Comparison of ENCODE assay signal across 8 mouse cellular contexts in genomic region chr11:69922796-69923195, GRCm38 (mm10). TPM values are rescaled to one million over a fixed set of nuclear protein-coding genes. Genes with fewer than 3 reads are reported as not detected.
DNase-seq lines count a peak whose midpoint lies in the region; ATAC-seq and TF ChIP-seq lines count a peak whose summit lies in the region.

No protein-coding gene starts in this region.

- no peak overlapping the region for H3K4me3 ChIP-seq in kidney, embryonic 16.5 days (ENCODE audit: low read length)
- no peak overlapping the region for H3K4me3 ChIP-seq in hindbrain, embryonic 15.5 days
- H3K4me3 ChIP-seq in midbrain, postnatal 0 days (ENCODE audit: low read depth, low read length): no peak overlapping the region; the same call in 1 of the 2 replicates

- peak overlapping the region; percentile 76; the same call in 1 of the 2 replicates for H3K9ac ChIP-seq in kidney, embryonic 16.5 days (replicated peaks; ENCODE audit: low read length)
- H3K9ac ChIP-seq in hindbrain, embryonic 15.5 days: no peak overlapping the region
- H3K9ac ChIP-seq in midbrain, postnatal 0 days (replicated peaks; ENCODE audit: low read length, poor library complexity, severe bottlenecking): no peak overlapping the region

- ATAC-seq in kidney, embryonic 16.5 days (ENCODE audit: low FRiP score, low TSS enrichment): no peak
- ATAC-seq in hindbrain, embryonic 15.5 days (ENCODE audit: low FRiP score, low read depth): no peak
- ATAC-seq in midbrain, postnatal 0 days (ENCODE audit: low FRiP score): no peak
- no peak for ATAC-seq in granulocyte monocyte progenitor cell, adult 5-6 weeks (replicated peaks; ENCODE audit: poor library complexity, severe bottlenecking)

- 0 out of 2 replicates have a peak overlapping the region, but pooled peaks have one; percentile 57 for H3K4me2 ChIP-seq in kidney, embryonic 16.5 days (replicated peaks; ENCODE audit: low read depth, low read length)
- H3K4me2 ChIP-seq in hindbrain, embryonic 15.5 days: peak overlapping the region; percentile 93
- no peak overlapping the region for H3K4me2 ChIP-seq in midbrain, postnatal 0 days (ENCODE audit: low read depth, low read length, poor library complexity, severe bottlenecking)

- 60% methylated on average over 3 of the region's 3 CpGs for WGBS in kidney, embryonic 16.5 days
- 69% methylated on average over 3 of the region's 3 CpGs for WGBS in hindbrain, embryonic 15.5 days
- 69% methylated on average over 3 of the region's 3 CpGs for WGBS in midbrain, postnatal 0 days

- H3K27ac ChIP-seq in kidney, embryonic 16.5 days (ENCODE audit: low read length): peak overlapping the region; percentile 97
- H3K27ac ChIP-seq in hindbrain, embryonic 15.5 days (replicated peaks): peak overlapping the region; percentile 93; the same call in 1 of the 2 replicates
- H3K27ac ChIP-seq in midbrain, postnatal 0 days (ENCODE audit: low read depth, low read length): 0 out of 2 replicates have a peak overlapping the region, but pooled peaks have one; percentile 84

- no peaks in the 10 kb centered on the region for H3K9me3 ChIP-seq in kidney, embryonic 16.5 days (ENCODE audit: low read length)
- no peaks in the 10 kb centered on the region for H3K9me3 ChIP-seq in hindbrain, embryonic 15.5 days
- H3K9me3 ChIP-seq in midbrain, postnatal 0 days (ENCODE audit: low read length): no peaks in the 10 kb centered on the region

- DNase-seq in adrenal gland, postnatal 10 days: peak; percentile 23
- no peak for DNase-seq in adrenal gland, adult 8-10 months
- DNase-seq in kidney, postnatal 4 days: no peak
- no peak for DNase-seq in midbrain, postnatal 0 days (ENCODE audit: low spot score)
- no peak for DNase-seq in right cerebral cortex, postnatal 10 days (ENCODE audit: low spot score in 2 of 2)

- no peaks in the 10 kb centered on the region for H3K27me3 ChIP-seq in kidney, embryonic 16.5 days (ENCODE audit: insufficient read depth, low read length)
- no peaks in the 10 kb centered on the region for H3K27me3 ChIP-seq in hindbrain, embryonic 15.5 days
- H3K27me3 ChIP-seq in midbrain, postnatal 0 days (ENCODE audit: insufficient read depth, low read length): no peaks in the 10 kb centered on the region

- H3K36me3 ChIP-seq in kidney, embryonic 16.5 days (ENCODE audit: insufficient read depth, low read length): peaks cover 11% of the 10 kb centered on the region
- H3K36me3 ChIP-seq in hindbrain, embryonic 15.5 days: peaks cover 12% of the 10 kb centered on the region
- peaks cover 6% of the 10 kb centered on the region for H3K36me3 ChIP-seq in midbrain, postnatal 0 days (ENCODE audit: insufficient read depth, low read length)

- no peak for TF ChIP-seq CTCF in midbrain, postnatal 0 days (IDR thresholded peaks at IDR 0.05)

- H3K4me1 ChIP-seq in kidney, embryonic 16.5 days (ENCODE audit: insufficient read depth, low read length): peaks cover 23% of the 10 kb centered on the region
- H3K4me1 ChIP-seq in hindbrain, embryonic 15.5 days (replicated peaks): peaks cover 28% of the 10 kb centered on the region
- peaks cover 5% of the 10 kb centered on the region for H3K4me1 ChIP-seq in midbrain, postnatal 0 days (ENCODE audit: insufficient read depth, low read length)

RNA-seq across cellular contexts. Expression of gene Eif5a, which starts 1.0 kb away (rescaled TPM):
- total RNA-seq in adrenal gland, postnatal 10 days (2021): 100 to 1,000 TPM; 578 to 644 TPM
- total RNA-seq in adrenal gland, adult 8-10 months (2022): 100 to 1,000 TPM; 468 to 561 (median 519) TPM
- polyA plus RNA-seq in kidney, embryonic 16.5 days (2015; fragmentation: Nextera tagmentation; extraction: Ambion mirVana): 1,737 and 1,791 TPM in 2 replicates
- 1,083 and 1,119 TPM in 2 replicates for polyA plus RNA-seq in hindbrain, embryonic 15.5 days (2015; fragmentation: Nextera tagmentation; extraction: Ambion mirVana)
- 452 and 486 TPM in 2 replicates for total RNA-seq in midbrain, postnatal 0 days (2014; rRNA removed)
- polyA plus RNA-seq in midbrain, postnatal 0 days (2015; fragmentation: Nextera tagmentation; extraction: Ambion mirVana): 1,054 and 1,096 TPM in 2 replicates
- total RNA-seq in granulocyte monocyte progenitor cell, adult 5-6 weeks (2014; fragmentation: Nextera tagmentation): 1,453 and 1,476 TPM in 2 replicates
- 890 and 976 TPM in 2 replicates for total RNA-seq in granulocyte monocyte progenitor cell, adult 5-6 weeks (2017)

RNA-seq across cellular contexts. Expression of gene Gps2, which starts 9.1 kb away (rescaled TPM):
- 10 to 100 TPM; 42.3 to 43.1 TPM for total RNA-seq in adrenal gland, postnatal 10 days (2021)
- 10 to 100 TPM; 44.0 to 72.7 (median 52.0) TPM for total RNA-seq in adrenal gland, adult 8-10 months (2022)
- 85.2 and 86.4 TPM in 2 replicates for polyA plus RNA-seq in kidney, embryonic 16.5 days (2015; fragmentation: Nextera tagmentation; extraction: Ambion mirVana)
- polyA plus RNA-seq in hindbrain, embryonic 15.5 days (2015; fragmentation: Nextera tagmentation; extraction: Ambion mirVana): 68.4 and 69.9 TPM in 2 replicates
- 45.8 and 47.6 TPM in 2 replicates for total RNA-seq in midbrain, postnatal 0 days (2014; rRNA removed)
- 60.3 and 64.3 TPM in 2 replicates for polyA plus RNA-seq in midbrain, postnatal 0 days (2015; fragmentation: Nextera tagmentation; extraction: Ambion mirVana)
- 71.5 and 99.8 TPM in 2 replicates for total RNA-seq in granulocyte monocyte progenitor cell, adult 5-6 weeks (2014; fragmentation: Nextera tagmentation)
- total RNA-seq in granulocyte monocyte progenitor cell, adult 5-6 weeks (2017): 47.1 and 58.2 TPM in 2 replicates

RNA-seq across cellular contexts. Expression of gene Ybx2, which starts 12.8 kb away (rescaled TPM):
- total RNA-seq in adrenal gland, postnatal 10 days (2021): 10 to 100 TPM; 19.6 to 44.5 TPM
- 10 to 100 TPM in 3 of 4 experiments, 1 to 10 TPM in 1; 6.3 to 13.9 (median 11.8) TPM for total RNA-seq in adrenal gland, adult 8-10 months (2022)
- polyA plus RNA-seq in kidney, embryonic 16.5 days (2015; fragmentation: Nextera tagmentation; extraction: Ambion mirVana): 7.0 and 10.3 TPM in 2 replicates
- polyA plus RNA-seq in hindbrain, embryonic 15.5 days (2015; fragmentation: Nextera tagmentation; extraction: Ambion mirVana): 6.7 and 6.8 TPM in 2 replicates
- total RNA-seq in midbrain, postnatal 0 days (2014; rRNA removed): 5.0 and 8.4 TPM in 2 replicates
- polyA plus RNA-seq in midbrain, postnatal 0 days (2015; fragmentation: Nextera tagmentation; extraction: Ambion mirVana): 3.4 and 4.2 TPM in 2 replicates
- total RNA-seq in granulocyte monocyte progenitor cell, adult 5-6 weeks (2014; fragmentation: Nextera tagmentation): not detected in 2 replicates
- total RNA-seq in granulocyte monocyte progenitor cell, adult 5-6 weeks (2017): 2.1 TPM in 1 of 2 replicates, not detected in the other

RNA-seq across cellular contexts. Expression of gene Neurl4, which starts 21.9 kb away (rescaled TPM):
- total RNA-seq in adrenal gland, postnatal 10 days (2021): 10 to 100 TPM; 33.6 to 48.1 TPM
- total RNA-seq in adrenal gland, adult 8-10 months (2022): 10 to 100 TPM; 36.4 to 71.4 (median 51.5) TPM
- 11.4 and 12.8 TPM in 2 replicates for polyA plus RNA-seq in kidney, embryonic 16.5 days (2015; fragmentation: Nextera tagmentation; extraction: Ambion mirVana)
- 16.6 and 19.9 TPM in 2 replicates for polyA plus RNA-seq in hindbrain, embryonic 15.5 days (2015; fragmentation: Nextera tagmentation; extraction: Ambion mirVana)
- 112 and 118 TPM in 2 replicates for total RNA-seq in midbrain, postnatal 0 days (2014; rRNA removed)
- 15.2 and 16.7 TPM in 2 replicates for polyA plus RNA-seq in midbrain, postnatal 0 days (2015; fragmentation: Nextera tagmentation; extraction: Ambion mirVana)
- 32.0 and 38.9 TPM in 2 replicates for total RNA-seq in granulocyte monocyte progenitor cell, adult 5-6 weeks (2014; fragmentation: Nextera tagmentation)
- 20.7 and 27.5 TPM in 2 replicates for total RNA-seq in granulocyte monocyte progenitor cell, adult 5-6 weeks (2017)

RNA-seq across cellular contexts. Expression of gene 2810408A11Rik, which starts 22.0 kb away (rescaled TPM):
- 1 to 10 TPM; 3.1 to 3.2 TPM for total RNA-seq in adrenal gland, postnatal 10 days (2021)
- total RNA-seq in adrenal gland, adult 8-10 months (2022): 1 to 10 TPM in 1 of 4 experiments, under 1 TPM in 3; 0.23 to 2.4 (median 0.71) TPM
- polyA plus RNA-seq in kidney, embryonic 16.5 days (2015; fragmentation: Nextera tagmentation; extraction: Ambion mirVana): 11.7 and 12.8 TPM in 2 replicates
- polyA plus RNA-seq in hindbrain, embryonic 15.5 days (2015; fragmentation: Nextera tagmentation; extraction: Ambion mirVana): 8.8 TPM in 2 replicates
- 3.3 and 8.7 TPM in 2 replicates for total RNA-seq in midbrain, postnatal 0 days (2014; rRNA removed)
- polyA plus RNA-seq in midbrain, postnatal 0 days (2015; fragmentation: Nextera tagmentation; extraction: Ambion mirVana): 4.8 and 6.2 TPM in 2 replicates
- total RNA-seq in granulocyte monocyte progenitor cell, adult 5-6 weeks (2014; fragmentation: Nextera tagmentation): 1.3 and 3.5 TPM in 2 replicates
- total RNA-seq in granulocyte monocyte progenitor cell, adult 5-6 weeks (2017): 3.6 and 6.4 TPM in 2 replicates
